8 mouse cellular contexts compared by ENCODE assay signal in genomic region chr10:50894170-50894991, GRCm38 (mm10). TPM values are rescaled to one million over a fixed set of nuclear protein-coding genes. Genes with fewer than 3 reads are reported as not detected.
DNase-seq lines count a peak whose midpoint lies in the region; ATAC-seq and TF ChIP-seq lines count a peak whose summit lies in the region.

Gene Sim1 (plus strand): TSS chr10:50894754.

- H3K36me3 ChIP-seq in embryonic facial prominence, embryonic 11.5 days (replicated peaks; ENCODE audit: control insufficient read depth, insufficient read depth, low read depth, low read length), result no peaks in the 10 kb centered on the region
- no peaks in the 10 kb centered on the region for H3K36me3 ChIP-seq in stomach, postnatal 0 days (ENCODE audit: control insufficient read depth, insufficient read depth, low read length)

- ATAC-seq in embryonic facial prominence, embryonic 11.5 days (replicated peaks; ENCODE audit: insufficient number of reproducible peaks, low FRiP score, low TSS enrichment, low read depth), result peak; percentile 93
- ATAC-seq in megakaryocyte-erythroid progenitor cell, adult 5-6 weeks (replicated peaks; ENCODE audit: low FRiP score, low TSS enrichment, poor library complexity, severe bottlenecking), result peak; percentile 73
- ATAC-seq in stomach, postnatal 0 days (ENCODE audit: low FRiP score, low TSS enrichment), result peak; percentile 85

- WGBS in embryonic facial prominence, embryonic 11.5 days, result under 1% methylated on average over 60 of the region's 62 CpGs
- WGBS in stomach, postnatal 0 days, result under 1% methylated on average over 58 of the region's 62 CpGs

- peak within 1 kb of the TSS; percentile 77 for H3K4me2 ChIP-seq in embryonic facial prominence, embryonic 11.5 days (ENCODE audit: low read depth, low read length)
- peak within 1 kb of the TSS; percentile 64 for H3K4me2 ChIP-seq in stomach, postnatal 0 days (replicated peaks; ENCODE audit: low read depth)

- intact Hi-C loops in gastrocnemius, postnatal 36 days (cut with DNase I), result no loop called here
- intact Hi-C loops in heart, postnatal 14 days (cut with DNase I), result loop anchor here (5.0 kb wide), 1 partner anchor 302 kb away; the partner anchor contains the start of gene Ascc3

- no peak within 1 kb of the TSS for H3K9ac ChIP-seq in embryonic facial prominence, embryonic 11.5 days (replicated peaks; ENCODE audit: low read length)
- H3K9ac ChIP-seq in stomach, postnatal 0 days (ENCODE audit: low read length), result no peak within 1 kb of the TSS

- TF ChIP-seq CTCF in stomach, postnatal 0 days (IDR thresholded peaks at IDR 0.05; ENCODE audit: low read depth), result no peak

- H3K27ac ChIP-seq in embryonic facial prominence, embryonic 11.5 days (replicated peaks; ENCODE audit: low read depth, low read length), result no peak within 1 kb of the TSS
- no peak within 1 kb of the TSS for H3K27ac ChIP-seq in stomach, postnatal 0 days (replicated peaks)

- peaks cover 2% of the 10 kb centered on the region; the same call in 1 of the 2 replicates for H3K4me1 ChIP-seq in embryonic facial prominence, embryonic 11.5 days (ENCODE audit: control insufficient read depth, insufficient read depth, low read length)
- H3K4me1 ChIP-seq in stomach, postnatal 0 days (replicated peaks; ENCODE audit: control insufficient read depth, insufficient read depth), result 0 out of 2 replicates have a peak, but pooled peaks cover 5% of the 10 kb centered on the region

- peak within 1 kb of the TSS; percentile 39 for H3K4me3 ChIP-seq in embryonic facial prominence, embryonic 11.5 days (ENCODE audit: low read depth, low read length)
- peak within 1 kb of the TSS; percentile 38 for H3K4me3 ChIP-seq in stomach, postnatal 0 days (ENCODE audit: low read depth, low read length)

- H3K9me3 ChIP-seq in embryonic facial prominence, embryonic 11.5 days (replicated peaks; ENCODE audit: control insufficient read depth, low read length), result no peaks in the 10 kb centered on the region
- no peaks in the 10 kb centered on the region for H3K9me3 ChIP-seq in stomach, postnatal 0 days (ENCODE audit: control insufficient read depth, low read length)

- TF ChIP-seq EP300 in stomach, postnatal 0 days (optimal IDR thresholded peaks at IDR 0.05), result no peak

- peaks cover 51% of the 10 kb centered on the region for H3K27me3 ChIP-seq in embryonic facial prominence, embryonic 11.5 days (ENCODE audit: control insufficient read depth, insufficient read depth, low read length)
- H3K27me3 ChIP-seq in stomach, postnatal 0 days (ENCODE audit: control insufficient read depth, insufficient read depth, low read length), result peaks cover 35% of the 10 kb centered on the region

- peak; percentile 60 for DNase-seq in gastrocnemius, adult 18-20 months (ENCODE audit: low spot score)
- DNase-seq in gastrocnemius, postnatal 36 days, result no peak
- DNase-seq in ZHBTc4 (ENCODE audit: low read depth, low spot score), result peak; percentile 94
- peak; percentile 93 for DNase-seq in embryonic facial prominence, embryonic 11.5 days (ENCODE audit: low spot score)
- peak; percentile 48 to 56 for DNase-seq in heart, postnatal 14 days
- peak; percentile 85 to 90 for DNase-seq in kidney, postnatal 36 days
- peak; percentile 65 for DNase-seq in stomach, postnatal 0 days (ENCODE audit: low spot score)

RNA-seq across cellular contexts. Expression of gene Sim1, which starts in this region (rescaled TPM):
- under 1 TPM; 0.17 to 0.50 TPM for total RNA-seq in gastrocnemius, adult 18-20 months (2021)
- total RNA-seq in gastrocnemius, postnatal 36 days (2021), result under 1 TPM; 0.05 to 0.13 TPM
- polyA plus RNA-seq in embryonic facial prominence, embryonic 11.5 days (2014; fragmentation: Nextera tagmentation; extraction: Ambion mirVana), result 0.67 and 1.8 TPM in 2 replicates
- not detected for total RNA-seq in heart, postnatal 14 days (2021)
- total RNA-seq in megakaryocyte-erythroid progenitor cell, adult 5-6 weeks (2014; fragmentation: Nextera tagmentation), result not detected in 2 replicates
- not detected in 2 replicates for total RNA-seq in megakaryocyte-erythroid progenitor cell, adult 5-6 weeks (2017)
- not detected in 2 replicates for polyA plus RNA-seq in stomach, postnatal 0 days (2015; fragmentation: Nextera tagmentation; extraction: Ambion mirVana)

Comparison
In these comparisons a context has a peak if more than half of its experiments do, and no peak if none do; other contexts are left out.
1. Peak in DNase-seq in gastrocnemius, adult 18-20 months; RNA of the gene not detected or under 1 TPM.
2. Peak in DNase-seq in heart, postnatal 14 days; RNA of the gene not detected or under 1 TPM.
3. Peak in ATAC-seq in megakaryocyte-erythroid progenitor cell, adult 5-6 weeks; RNA of the gene not detected or under 1 TPM.
4. Peak in DNase-seq, ATAC-seq, H3K4me3 ChIP-seq and H3K4me2 ChIP-seq in stomach, postnatal 0 days; RNA of the gene not detected or under 1 TPM.
5. DNase-seq: peak in ZHBTc4 (single experiment), embryonic facial prominence, embryonic 11.5 days (single experiment) and kidney, postnatal 36 days (2 of 2); none in gastrocnemius, postnatal 36 days (0 of 2).
6. Peak in every context shown above with its lines, with median percentiles within 50 percentile points of each other: ATAC-seq.